Mouse (Mus musculus) midbrain, embryonic 11.5 days (tissue): ENCODE measurements at regions not wholly inside any gene's neighbourhood (a gene's known extent, or its start where the extent isn't known, plus 50 kb on each side); places are given as distances from the start of the nearest gene placed in this dataset.
A peak's percentile ranks its signal among the peaks of the same experiment; 100 is the strongest.

ENCODE experiments used
- ATAC-seq: fragments of 200-750 bp; cut with Nextera tagmentation; 2 replicates; pipeline ENCODE4 v1.8.0; 2017; ENCODE audit warnings: moderate TSS enrichment, moderate library complexity; ENCODE audit not compliant: low FRiP score
- DNase-seq: peaks from one replicate; pipeline ENCODE4 v3.0.0; 2015; ENCODE audit warnings: low spot score; ENCODE audit errors: missing footprints
- H3K27ac ChIP-seq: fragments of 300-500 bp; sonication (generic); 2 replicates; pipeline ENCODE4 v1.5.1; 2014; ENCODE audit warnings: low read depth, low read length
- H3K27me3 ChIP-seq: fragments of 300-500 bp; sonication (generic); 2 replicates; pipeline ENCODE4 v1.6.1; 2014; ENCODE audit warnings: mild to moderate bottlenecking, low read length, moderate library complexity, mixed read lengths; ENCODE audit not compliant: control insufficient read depth, insufficient read depth
- H3K36me3 ChIP-seq: fragments of 300-500 bp; sonication (generic); 2 replicates; pipeline ENCODE4 v1.6.1; 2014; ENCODE audit warnings: mild to moderate bottlenecking, low read length, moderate library complexity, mixed read lengths; ENCODE audit not compliant: control insufficient read depth, insufficient read depth
- H3K4me1 ChIP-seq: fragments of 300-500 bp; sonication (generic); 2 replicates; pipeline ENCODE4 v1.6.1; 2014; ENCODE audit warnings: low read length; ENCODE audit not compliant: control insufficient read depth, insufficient read depth
- H3K4me2 ChIP-seq: fragments of 300-500 bp; sonication (generic); 2 replicates; pipeline ENCODE4 v1.6.1; 2014; ENCODE audit warnings: mild to moderate bottlenecking, moderate library complexity
- H3K4me3 ChIP-seq: fragments of 300-500 bp; sonication (generic); 2 replicates; pipeline ENCODE4 v1.5.1; 2014; ENCODE audit warnings: low read depth, low read length
- H3K9ac ChIP-seq: fragments of 300-500 bp; sonication (generic); 2 replicates; pipeline ENCODE4 v1.6.1; 2014; ENCODE audit warnings: low read length
- H3K9me3 ChIP-seq: fragments of 300-500 bp; sonication (generic); 2 replicates; pipeline ENCODE4 v1.6.1; 2016; ENCODE audit warnings: low read length; ENCODE audit not compliant: control insufficient read depth
- WGBS: fragments of 180-500 bp; shearing (Covaris S2); extraction: QIAGEN DNeasy Blood & Tissue Kit; methylation state at CpG from one replicate; pipeline ENCODE4 v1.1.7; 2014; 5-methylcytosine and 5-hydroxymethylcytosine counted together

GRCm38 (mm10) chr13:5802079-5802478 is 59.2 kb upstream of the Klf6 start:
- Histone ChIP-seq H3K4me2 (no peak overlapping the region), H3K9me3 (no peaks in the 10 kb centered on the region), H3K27ac (no peak overlapping the region), H3K4me3 (no peak overlapping the region), H3K9ac (no peak overlapping the region), H3K4me1 (peaks cover 3% of the 10 kb centered on the region; the same call in 1 of the 2 replicates), H3K36me3 (no peaks in the 10 kb centered on the region), H3K27me3 (no peaks in the 10 kb centered on the region)
- ATAC-seq (no peak), DNase-seq (no peak)
- 66% methylated on average over 7 of the region's 7 CpGs for WGBS

- Histone ChIP-seq H3K27me3 (no peaks in the 10 kb centered on the region), H3K4me2 (no peak overlapping the region), H3K4me3 (no peak overlapping the region), H3K36me3 (no peaks in the 10 kb centered on the region), H3K27ac (no peak overlapping the region), H3K9ac (no peak overlapping the region), H3K4me1 (peaks cover 3% of the 10 kb centered on the region; the same call in 1 of the 2 replicates), H3K9me3 (no peaks in the 10 kb centered on the region)
- DNase-seq (no peak), ATAC-seq (no peak)
- WGBS, result 69% methylated on average over 14 of the region's 14 CpGs
Observed at GRCm38 (mm10) chr13:5802826-5803225, 58.5 kb upstream of the Klf6 start.

GRCm38 (mm10) chr13:5803540-5804380 is 57.5 kb upstream of the Klf6 start:
- Histone ChIP-seq H3K4me2 (no peak overlapping the region), H3K36me3 (no peaks in the 10 kb centered on the region), H3K27me3 (no peaks in the 10 kb centered on the region), H3K27ac (no peak overlapping the region), H3K9me3 (no peaks in the 10 kb centered on the region), H3K9ac (no peak overlapping the region), H3K4me3 (no peak overlapping the region), H3K4me1 (peaks cover 3% of the 10 kb centered on the region; the same call in 1 of the 2 replicates)
- DNase-seq (peak; percentile 84), ATAC-seq (peak; percentile 65)
- 18% methylated on average over 6 of the region's 6 CpGs for WGBS

GRCm38 (mm10) chr13:5804381-5804941 is 56.8 kb upstream of the Klf6 start:
- H3K4me2 ChIP-seq, result no peak overlapping the region
- no peak overlapping the region for H3K9ac ChIP-seq
- no peak for DNase-seq
- no peak for ATAC-seq
- H3K9me3 ChIP-seq, result no peaks in the 10 kb centered on the region
- H3K27me3 ChIP-seq, result no peaks in the 10 kb centered on the region
- no peak overlapping the region for H3K4me3 ChIP-seq
- no peak overlapping the region for H3K27ac ChIP-seq
- peaks cover 3% of the 10 kb centered on the region; the same call in 1 of the 2 replicates for H3K4me1 ChIP-seq
- no peaks in the 10 kb centered on the region for H3K36me3 ChIP-seq
- 25% methylated on average over 7 of the region's 7 CpGs for WGBS

GRCm38 (mm10) chr13:5808380-5808779 is 52.9 kb upstream of the Klf6 start:
- Histone ChIP-seq H3K27me3 (no peaks in the 10 kb centered on the region), H3K4me3 (no peak overlapping the region), H3K27ac (no peak overlapping the region), H3K9me3 (no peaks in the 10 kb centered on the region), H3K4me1 (peaks cover 3% of the 10 kb centered on the region; the same call in 1 of the 2 replicates), H3K9ac (no peak overlapping the region), H3K36me3 (no peaks in the 10 kb centered on the region), H3K4me2 (no peak overlapping the region)
- 89% methylated on average over 2 of the region's 2 CpGs for WGBS
- DNase-seq (no peak), ATAC-seq (no peak)
